Mouse (Mus musculus): Measurements from ENCODE around the gene Galnt11.
A peak's percentile ranks its signal among the peaks of the same experiment; 100 is the strongest.

GRCm38 (mm10) chr5:25222752-25223702 lies 1.3 kb downstream of the Galnt11 start, which contains the start of gene E130116L18Rik:
- peak; percentile 63; the same call in 1 of the 2 replicates for TF ChIP-seq POLR2A (IDR thresholded peaks at IDR 0.05; ENCODE audit: extremely low read depth, insufficient read depth, low read length)
- no peak for TF ChIP-seq CTCF (IDR thresholded peaks at IDR 0.05; ENCODE audit: extremely low read depth, insufficient read depth, low read length)

Measured in cortical plate, adult 2 months (tissue).